Mouse (Mus musculus) embryonic fibroblast, embryonic 13.5 days (primary cell): ENCODE results near the gene Ccdc177.

Source experiments
- CTCF ChIP-seq: IDR thresholded peaks from 2 replicates; pipeline ENCODE4 v1.5.1; 2011; ENCODE audit warnings: mild to moderate bottlenecking, control low read depth, low read length, moderate library complexity, borderline replicate concordance; ENCODE audit not compliant: insufficient read depth
- POLR2A ChIP-seq: IDR thresholded peaks from 2 replicates; pipeline ENCODE4 v1.6.1; 2011; ENCODE audit warnings: low read depth, mild to moderate bottlenecking, control low read depth, low read length, moderate library complexity

- TF ChIP-seq CTCF (no peak), POLR2A (no peak)
These were observed 14.3 kb upstream of the Ccdc177 start for GRCm38 (mm10) chr12:80774786-80775185.
